Mouse (Mus musculus) midbrain, embryonic 16.5 days (tissue): Measurements from ENCODE around the gene Hunk. TPM values are rescaled to one million over a fixed set of nuclear protein-coding genes. Genes with fewer than 3 reads are reported as not detected.

Source experiments
- ATAC-seq: fragments of 200-750 bp; cut with Nextera tagmentation; 2 replicates; pipeline ENCODE4 v1.8.0; 2017; ENCODE audit warnings: moderate TSS enrichment
- H3K27ac ChIP-seq: fragments of 300-500 bp; sonication (generic); 2 replicates; pipeline ENCODE4 v1.5.1; 2014; ENCODE audit warnings: mild to moderate bottlenecking, low read length, mixed read lengths
- H3K27me3 ChIP-seq: fragments of 300-500 bp; sonication (generic); 2 replicates; pipeline ENCODE4 v1.6.1; 2014; ENCODE audit warnings: low read depth, low read length, mixed read lengths; ENCODE audit not compliant: control insufficient read depth, insufficient read depth
- H3K36me3 ChIP-seq: fragments of 300-500 bp; sonication (generic); 2 replicates; pipeline ENCODE4 v1.6.1; 2014; ENCODE audit warnings: mild to moderate bottlenecking, low read length, moderate library complexity, mixed read lengths; ENCODE audit not compliant: control insufficient read depth, insufficient read depth
- H3K4me1 ChIP-seq: fragments of 300-500 bp; sonication (generic); 2 replicates; pipeline ENCODE4 v1.6.1; 2014; ENCODE audit warnings: mild to moderate bottlenecking, low read length, mixed read lengths; ENCODE audit not compliant: control insufficient read depth, insufficient read depth
- H3K4me2 ChIP-seq: fragments of 300-500 bp; sonication (generic); 2 replicates; pipeline ENCODE4 v1.6.1; 2014; ENCODE audit warnings: mild to moderate bottlenecking, low read length, mixed read lengths
- H3K4me3 ChIP-seq: fragments of 300-500 bp; sonication (generic); 2 replicates; pipeline ENCODE4 v1.5.1; 2014; ENCODE audit warnings: low read depth, mild to moderate bottlenecking, low read length, moderate library complexity, mixed read lengths
- H3K9ac ChIP-seq: fragments of 300-500 bp; sonication (generic); 2 replicates; pipeline ENCODE4 v1.6.1; 2014; ENCODE audit warnings: low read depth, low read length, mixed read lengths
- H3K9me3 ChIP-seq: fragments of 300-500 bp; sonication (generic); replicated peaks from 2 replicates; pipeline ENCODE4 v1.6.1; 2014; ENCODE audit warnings: mild to moderate bottlenecking, low read length, mixed read lengths; ENCODE audit not compliant: control insufficient read depth, poor library complexity, severe bottlenecking
- WGBS: fragments of 180-500 bp; shearing (Covaris S2); extraction: QIAGEN DNeasy Blood & Tissue Kit; methylation state at CpG from one replicate; pipeline ENCODE4 v1.1.7; 2014; 5-methylcytosine and 5-hydroxymethylcytosine counted together
- polyA plus RNA-seq: library from polyadenylated mRNA; unstranded; fragments of >200 nt; fragmentation: Nextera tagmentation; extraction: Ambion mirVana; gene quantifications from 2 replicates; pipeline ENCODE4 v1.2.1, GENCODE M21; 2015

Hunk gene
- polyA plus RNA-seq, 1 experiment from 2014 or later, result 6.2 TPM

DNA sequence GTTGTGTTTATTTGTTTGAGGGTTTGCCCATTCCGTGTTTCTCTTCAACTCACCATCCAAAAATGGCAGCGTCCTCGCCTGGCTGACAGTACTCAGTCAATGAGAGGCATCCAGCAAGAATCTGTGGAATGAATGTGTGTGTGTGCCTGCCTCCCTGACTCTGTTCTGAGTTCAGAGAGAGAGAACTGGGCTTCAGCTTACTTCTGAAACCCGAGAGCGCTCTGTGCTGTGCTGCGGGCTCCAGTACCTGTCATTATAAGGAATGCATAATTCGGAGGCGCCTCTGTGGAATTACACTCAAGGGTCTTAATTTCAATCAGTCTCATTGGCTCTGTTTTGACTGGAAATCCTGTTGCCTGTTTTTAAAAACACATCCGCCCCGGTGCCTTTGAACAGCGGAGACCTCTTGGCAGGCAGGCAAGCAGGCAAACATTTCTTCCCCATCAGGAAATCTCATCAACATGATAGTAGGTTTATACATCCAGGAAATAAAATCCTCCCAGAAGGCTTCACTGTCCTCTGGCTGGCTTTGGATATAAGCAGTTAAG, 77.0 kb downstream of the Hunk start:
- ATAC-seq, result no peak
- no peaks in the 10 kb centered on the region; the same call in 1 of the 2 replicates for H3K9me3 ChIP-seq
- H3K4me3 ChIP-seq, result no peak overlapping the region
- WGBS, result 71% methylated on average over 11 of the region's 11 CpGs
- no peaks in the 10 kb centered on the region; the same call in 1 of the 2 replicates for H3K4me1 ChIP-seq
- H3K36me3 ChIP-seq, result peaks cover 4% of the 10 kb centered on the region
- no peak overlapping the region for H3K4me2 ChIP-seq
- no peaks in the 10 kb centered on the region for H3K27me3 ChIP-seq
- no peak overlapping the region for H3K27ac ChIP-seq
- H3K9ac ChIP-seq, result no peak overlapping the region

DNA sequence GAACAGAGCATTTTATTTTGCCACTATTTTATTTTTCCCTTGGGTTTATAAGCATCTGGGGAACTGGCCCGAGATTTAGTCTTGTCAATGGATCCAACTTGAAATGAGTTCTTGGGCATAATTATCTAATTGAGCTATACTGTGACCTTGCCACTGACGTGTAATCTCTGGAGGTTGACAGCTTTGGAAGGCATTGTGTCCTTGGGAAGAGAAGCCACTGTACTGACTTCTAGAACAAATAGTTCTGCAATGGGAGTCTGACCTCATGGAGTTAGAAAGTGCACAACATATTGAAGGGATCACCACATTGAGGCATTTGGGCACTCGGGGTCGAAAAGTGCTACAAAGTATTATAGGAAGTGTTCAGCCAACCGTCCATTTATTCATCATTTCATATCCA, 79.3 kb downstream of the Hunk start:
- Histone ChIP-seq H3K9me3 (no peaks in the 10 kb centered on the region; the same call in 1 of the 2 replicates), H3K4me1 (no peaks in the 10 kb centered on the region), H3K27me3 (no peaks in the 10 kb centered on the region), H3K27ac (no peak overlapping the region), H3K4me2 (no peak overlapping the region), H3K36me3 (peaks cover 8% of the 10 kb centered on the region), H3K9ac (no peak overlapping the region), H3K4me3 (no peak overlapping the region)
- ATAC-seq, result no peak
- 92% methylated on average over 5 of the region's 5 CpGs for WGBS

DNA sequence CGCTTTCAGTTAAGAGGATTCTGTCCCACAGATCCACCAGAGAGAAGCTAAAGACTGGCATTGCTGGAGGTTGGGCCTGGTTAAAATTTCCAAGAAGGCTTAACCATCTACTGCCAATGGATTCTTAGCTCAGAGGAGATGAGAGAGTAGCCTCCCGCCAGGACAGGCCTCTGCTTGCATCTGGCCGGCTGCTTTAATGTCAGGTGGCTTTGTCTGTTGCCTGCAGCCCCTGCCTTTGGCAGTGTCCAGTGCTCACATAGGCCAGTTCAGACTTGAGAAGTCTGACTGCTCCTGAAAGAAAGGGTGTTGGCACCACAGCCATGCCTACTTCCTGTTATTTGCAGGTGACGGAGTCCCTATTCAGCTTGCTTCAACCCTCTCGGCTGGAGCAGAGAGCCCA, 82.5 kb downstream of the Hunk start:
- H3K27ac ChIP-seq, result no peak overlapping the region
- WGBS, result 85% methylated on average over 5 of the region's 5 CpGs

DNA sequence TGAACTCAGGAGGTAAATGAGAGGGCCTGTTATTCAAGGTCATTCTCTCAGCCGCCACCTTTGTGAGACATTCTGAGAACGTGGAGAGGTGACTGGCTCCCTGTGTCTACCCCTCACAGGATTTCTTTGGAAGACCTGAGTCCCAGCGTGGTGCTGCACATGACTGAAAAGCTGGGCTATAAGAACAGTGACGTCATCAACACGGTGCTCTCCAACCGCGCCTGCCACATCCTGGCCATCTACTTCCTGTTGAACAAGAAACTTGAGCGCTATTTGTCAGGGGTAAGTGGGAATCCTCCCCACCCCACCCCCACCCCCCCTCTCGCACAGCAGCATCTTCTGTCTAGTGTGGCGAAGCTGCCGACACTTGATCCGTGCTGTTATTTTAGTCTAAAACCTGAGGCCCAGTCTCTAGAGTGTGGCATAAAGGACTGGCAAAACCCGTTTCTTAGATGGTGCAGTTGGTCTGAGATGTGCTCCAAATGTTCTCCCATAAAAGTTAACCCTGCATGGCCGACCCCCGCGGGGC, 90.0 kb downstream of the Hunk start:
- H3K9ac ChIP-seq, result no peak overlapping the region
- H3K4me1 ChIP-seq, result no peaks in the 10 kb centered on the region
- 93% methylated on average over 16 of the region's 16 CpGs for WGBS
- no peak overlapping the region for H3K4me3 ChIP-seq
- H3K27me3 ChIP-seq, result no peaks in the 10 kb centered on the region
- no peaks in the 10 kb centered on the region for H3K9me3 ChIP-seq
- H3K27ac ChIP-seq, result no peak overlapping the region
- peaks cover 30% of the 10 kb centered on the region for H3K36me3 ChIP-seq
- no peak overlapping the region for H3K4me2 ChIP-seq
- ATAC-seq, result no peak

More for the DNA sequence above, 82.5 kb downstream of the Hunk start:
- no peak for ATAC-seq
- no peaks in the 10 kb centered on the region; the same call in 1 of the 2 replicates for H3K9me3 ChIP-seq
- no peak overlapping the region for H3K4me3 ChIP-seq
- H3K36me3 ChIP-seq, result peaks cover 13% of the 10 kb centered on the region
- no peaks in the 10 kb centered on the region for H3K27me3 ChIP-seq
- H3K9ac ChIP-seq, result no peak overlapping the region
- no peaks in the 10 kb centered on the region for H3K4me1 ChIP-seq
- no peak overlapping the region for H3K4me2 ChIP-seq

DNA sequence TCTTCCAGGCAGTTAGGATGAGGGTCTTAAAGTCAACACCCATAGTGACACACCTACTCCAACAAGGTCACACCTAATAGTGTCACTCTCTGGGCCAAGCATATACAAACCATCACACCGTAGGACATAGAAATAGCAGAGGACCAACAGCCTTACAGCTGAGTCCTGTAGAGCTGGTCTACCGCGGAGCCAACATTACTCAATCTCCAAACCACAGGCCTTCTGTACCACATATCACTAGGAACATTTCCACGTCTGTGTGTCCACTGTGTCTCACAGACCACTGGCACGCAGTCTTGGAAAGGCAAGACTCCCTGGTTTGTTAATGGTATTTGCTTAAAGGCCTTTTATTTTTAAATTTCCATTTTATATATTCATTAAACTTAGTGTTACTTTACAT, 95.8 kb downstream of the Hunk start:
- Histone ChIP-seq H3K4me3 (no peak overlapping the region), H3K9me3 (no peaks in the 10 kb centered on the region), H3K4me1 (no peaks in the 10 kb centered on the region), H3K36me3 (peaks cover 12% of the 10 kb centered on the region), H3K4me2 (no peak overlapping the region), H3K27me3 (no peaks in the 10 kb centered on the region), H3K9ac (no peak overlapping the region), H3K27ac (no peak overlapping the region)
- 98% methylated on average over 5 of the region's 5 CpGs for WGBS
- ATAC-seq, result no peak

DNA sequence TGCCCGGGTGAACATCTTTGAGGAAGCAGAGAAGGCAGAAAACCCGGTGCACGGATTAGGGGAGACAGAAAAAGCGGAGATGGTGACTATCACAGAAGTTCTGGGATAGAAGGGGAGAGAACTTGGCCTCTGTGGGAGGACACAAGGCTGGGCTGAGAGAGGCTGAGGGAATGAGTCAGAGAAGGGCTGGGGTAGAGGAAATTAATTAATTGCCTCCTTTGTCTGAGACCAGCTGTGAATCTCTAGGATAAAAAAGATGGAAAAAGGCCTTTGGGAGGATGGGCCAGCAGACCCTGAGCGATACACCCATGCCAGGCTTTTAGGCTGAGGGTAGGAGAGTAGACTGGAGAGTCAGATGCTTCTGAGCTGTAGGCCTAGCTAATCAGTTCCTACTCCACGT, 97.5 kb downstream of the Hunk start:
- Histone ChIP-seq H3K27ac (no peak overlapping the region), H3K27me3 (no peaks in the 10 kb centered on the region), H3K4me3 (no peak overlapping the region), H3K9me3 (no peaks in the 10 kb centered on the region), H3K4me1 (no peaks in the 10 kb centered on the region), H3K36me3 (no peaks in the 10 kb centered on the region), H3K9ac (no peak overlapping the region), H3K4me2 (no peak overlapping the region)
- WGBS, result 81% methylated on average over 6 of the region's 6 CpGs
- no peak for ATAC-seq

DNA sequence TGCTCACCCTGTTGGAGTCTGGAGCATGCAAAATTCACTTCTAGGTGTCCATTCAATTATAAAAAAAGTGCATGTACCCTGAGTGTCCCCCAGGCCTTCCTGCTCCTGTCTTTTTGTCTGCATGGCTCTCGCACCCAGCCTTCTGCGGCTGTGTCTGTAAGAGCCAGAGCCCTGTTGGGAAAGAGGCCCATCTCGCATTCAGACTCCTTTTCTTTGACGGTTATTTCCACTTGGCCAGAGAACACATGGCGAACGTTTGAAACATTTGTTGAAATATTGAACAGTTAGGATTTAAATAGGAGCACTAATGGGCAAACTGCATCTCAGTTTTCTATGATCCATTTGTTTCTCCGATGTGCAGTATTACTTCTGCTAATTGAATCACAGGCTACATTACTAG, 99.3 kb downstream of the Hunk start:
- ATAC-seq, result no peak

DNA sequence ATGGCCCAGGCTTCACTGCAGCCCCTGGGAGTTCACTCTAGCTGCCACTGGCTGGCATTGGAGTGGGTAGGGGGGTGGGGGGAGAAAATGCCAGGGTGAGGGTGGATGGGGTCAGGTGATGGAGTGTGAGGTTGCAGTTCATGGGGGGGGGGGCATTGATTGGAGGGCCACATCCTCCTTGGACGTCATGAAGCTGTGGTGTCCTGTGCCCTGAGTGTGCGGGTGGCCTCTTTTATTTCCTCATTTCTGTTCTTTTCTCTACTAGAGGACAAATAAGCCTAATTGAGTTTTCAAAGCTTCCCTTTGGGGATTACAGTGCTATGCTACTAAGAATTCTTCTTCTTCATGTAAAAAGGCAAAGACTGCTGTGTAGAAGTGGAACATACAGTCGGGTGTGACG, 99.8 kb downstream of the Hunk start:
- Histone ChIP-seq H3K4me2 (no peak overlapping the region), H3K27me3 (no peaks in the 10 kb centered on the region), H3K4me3 (no peak overlapping the region), H3K9ac (no peak overlapping the region), H3K9me3 (no peaks in the 10 kb centered on the region), H3K27ac (no peak overlapping the region), H3K4me1 (no peaks in the 10 kb centered on the region), H3K36me3 (no peaks in the 10 kb centered on the region; the same call in 1 of the 2 replicates)
- no peak for ATAC-seq
- 91% methylated on average over 4 of the region's 4 CpGs for WGBS

More for the DNA sequence above, 99.3 kb downstream of the Hunk start:
- Histone ChIP-seq H3K9me3 (no peaks in the 10 kb centered on the region), H3K4me2 (no peak overlapping the region), H3K4me1 (no peaks in the 10 kb centered on the region), H3K36me3 (no peaks in the 10 kb centered on the region; the same call in 1 of the 2 replicates), H3K27me3 (no peaks in the 10 kb centered on the region), H3K9ac (no peak overlapping the region), H3K4me3 (no peak overlapping the region), H3K27ac (no peak overlapping the region)
- WGBS, result 83% methylated on average over 7 of the region's 7 CpGs

DNA sequence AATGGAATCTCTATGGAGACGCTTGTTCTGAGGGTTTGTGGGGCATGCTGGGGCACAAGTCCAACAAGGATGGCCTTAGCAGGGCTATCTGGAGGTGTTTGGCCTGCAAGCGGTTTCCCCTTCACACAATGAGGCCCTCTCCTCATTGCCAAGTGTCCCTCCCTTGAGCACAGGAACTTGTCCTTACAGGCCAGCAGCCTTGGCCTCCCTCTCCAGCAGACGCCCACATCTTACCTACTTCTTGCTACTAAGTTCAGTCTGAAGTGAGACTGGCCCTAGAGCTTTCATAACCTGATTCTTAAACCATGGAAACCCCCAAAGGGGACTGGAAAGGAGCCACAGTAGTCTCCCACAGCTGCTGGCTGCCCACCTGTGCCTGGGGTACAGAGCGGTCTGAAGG, 104.3 kb downstream of the Hunk start:
- WGBS, result 85% methylated on average over 4 of the region's 4 CpGs
- Histone ChIP-seq H3K36me3 (peaks cover 4% of the 10 kb centered on the region), H3K27me3 (no peaks in the 10 kb centered on the region), H3K27ac (no peak overlapping the region), H3K4me1 (peaks cover 9% of the 10 kb centered on the region), H3K4me2 (no peak overlapping the region), H3K9me3 (no peaks in the 10 kb centered on the region), H3K9ac (no peak overlapping the region), H3K4me3 (no peak overlapping the region)
- no peak for ATAC-seq
